Mouse (Mus musculus) left cerebral cortex, adult 8-10 months (tissue): ENCODE results near the gene Gab1. TPM values are rescaled to one million over a fixed set of nuclear protein-coding genes. Genes with fewer than 3 reads are reported as not detected.

ENCODE experiments used
- DNase-seq, 2 experiments: peaks; one replicate each; pipeline ENCODE4 v3.0.0; 2022; ENCODE audit warnings: low spot score in 2 of 2
- total RNA-seq, 4 experiments: library from RNA; stranded (reverse); gene quantifications; 2 replicates each; pipeline ENCODE4 v1.2.4; 2022

Gene Gab1
- total RNA-seq, 4 experiments from 2014 or later, result 17.7 to 23.4 (median 20.4) TPM

- no peak for DNase-seq
Measured at GRCm38 (mm10) chr8:80752429-80752828, 127.9 kb downstream of the Gab1 start.

GRCm38 (mm10) chr8:80749091-80749490 is 131.2 kb downstream of the Gab1 start:
- DNase-seq, result no peak

GRCm38 (mm10) chr8:80739932-80740331 is 140.4 kb downstream of the Gab1 start:
- DNase-seq, result no peak

- DNase-seq, result peak; percentile 94 to 95
Measured at GRCm38 (mm10) chr8:80739155-80739924, 141.0 kb downstream of the Gab1 start, which contains the start of gene Smarca5. Smarca5 (minus strand) TSS chr8:80739497.

GRCm38 (mm10) chr8:80738388-80739154 is 141.7 kb downstream of the Gab1 start:
- DNase-seq, result peak; percentile 44 to 64

GRCm38 (mm10) chr8:80738046-80738387 is 142.3 kb downstream of the Gab1 start:
- no peak for DNase-seq

GRCm38 (mm10) chr8:80732326-80732725 is 148.0 kb downstream of the Gab1 start:
- no peak for DNase-seq

- no peak for DNase-seq
Measured at GRCm38 (mm10) chr8:80714461-80714860, 165.9 kb downstream of the Gab1 start.

Other genes starting within 250 kb of the Gab1 start
- 10 to 100 TPM; 53.8 to 56.9 (median 55.4) TPM for gene Smarca5, start 141.0 kb downstream of the Gab1 start, total RNA-seq
- 10 to 100 TPM; 20.2 to 22.7 (median 21.7) TPM for gene Usp38, start 134.4 kb upstream of the Gab1 start, total RNA-seq